Mouse (Mus musculus): ENCODE data around the gene Tnpo3.

Tnpo3 gene

GRCm38 (mm10) chr6:29527361-29528164 is 82.1 kb downstream of the Tnpo3 start:
- no peak for DNase-seq (ENCODE audit: low spot score in 2 of 2)

GRCm38 (mm10) chr6:29526281-29527251 is 83.1 kb downstream of the Tnpo3 start, which contains the start of gene Irf5:
Gene Irf5, plus strand, starts transcription at chr6:29526625.
- DNase-seq (ENCODE audit: low spot score in 2 of 2) = no peak

GRCm38 (mm10) chr6:29525256-29525655 is 84.4 kb downstream of the Tnpo3 start:
- DNase-seq (ENCODE audit: low spot score in 2 of 2) = no peak

GRCm38 (mm10) chr6:29524034-29524489 is 85.6 kb downstream of the Tnpo3 start:
- DNase-seq (ENCODE audit: low spot score in 2 of 2) = no peak

- DNase-seq (ENCODE audit: low spot score in 2 of 2) = no peak
These were observed 86.2 kb downstream of the Tnpo3 start for GRCm38 (mm10) chr6:29523301-29524033.

- DNase-seq (ENCODE audit: low spot score in 2 of 2) = no peak
These were observed 86.9 kb downstream of the Tnpo3 start for GRCm38 (mm10) chr6:29522626-29523300.

- peak; percentile 52 to 63 for DNase-seq (ENCODE audit: low spot score in 2 of 2)
These were observed 92.5 kb downstream of the Tnpo3 start for GRCm38 (mm10) chr6:29517139-29517538.

- no peak for DNase-seq (ENCODE audit: low spot score in 2 of 2)
These were observed 96.4 kb downstream of the Tnpo3 start for GRCm38 (mm10) chr6:29513284-29513683.

- DNase-seq (ENCODE audit: low spot score in 2 of 2) = no peak
These were observed 100.6 kb downstream of the Tnpo3 start for GRCm38 (mm10) chr6:29509086-29509485.

GRCm38 (mm10) chr6:29507447-29508309 is 102.0 kb downstream of the Tnpo3 start, which contains the start of gene Kcp:
Gene Kcp, minus strand, starts transcription at chr6:29507952.
- DNase-seq (ENCODE audit: low spot score in 2 of 2) = no peak

- no peak for DNase-seq (ENCODE audit: low spot score in 2 of 2)
These were observed 102.9 kb downstream of the Tnpo3 start for GRCm38 (mm10) chr6:29506834-29507233.

GRCm38 (mm10) chr6:29505493-29505892 is 104.2 kb downstream of the Tnpo3 start:
- no peak for DNase-seq (ENCODE audit: low spot score in 2 of 2)

GRCm38 (mm10) chr6:29501599-29501998 is 108.1 kb downstream of the Tnpo3 start:
- DNase-seq (ENCODE audit: low spot score in 2 of 2) = no peak

GRCm38 (mm10) chr6:29500810-29501209 is 108.9 kb downstream of the Tnpo3 start:
- no peak for DNase-seq (ENCODE audit: low spot score in 2 of 2)

GRCm38 (mm10) chr6:29500177-29500576 is 109.5 kb downstream of the Tnpo3 start:
- no peak for DNase-seq (ENCODE audit: low spot score in 2 of 2)

GRCm38 (mm10) chr6:29497791-29498190 is 111.9 kb downstream of the Tnpo3 start:
- no peak for DNase-seq (ENCODE audit: low spot score in 2 of 2)

- DNase-seq (ENCODE audit: low spot score in 2 of 2) = no peak
These were observed 113.4 kb downstream of the Tnpo3 start for GRCm38 (mm10) chr6:29496270-29496669.

GRCm38 (mm10) chr6:29494101-29494500 is 115.6 kb downstream of the Tnpo3 start:
- DNase-seq (ENCODE audit: low spot score in 2 of 2) = no peak
